Mouse (Mus musculus): Measurements from ENCODE around the gene Ccl17. TPM values are rescaled to one million over a fixed set of nuclear protein-coding genes. Genes with fewer than 3 reads are reported as not detected.

Gene Ccl17
- polyA plus RNA-seq, 1 experiment from 2014 or later, result not detected

Other genes starting within 250 kb of the Ccl17 start
- gene Rspry1, start 208.5 kb upstream of the Ccl17 start, polyA plus RNA-seq (2018), result 18.0 to 19.1 TPM (median 18.7 TPM) in 3 replicates
- gene Fam192a, start 208.5 kb upstream of the Ccl17 start, polyA plus RNA-seq (2018), result 34.2 to 149 TPM (median 39.7 TPM) in 3 replicates
- 25.2 to 117 TPM (median 41.6 TPM) in 3 replicates for gene Arl2bp, start 143.9 kb upstream of the Ccl17 start, polyA plus RNA-seq (2018)
- not detected in 3 replicates for gene Pllp, start 114.2 kb upstream of the Ccl17 start, polyA plus RNA-seq (2018)
- 0.78 to 3.7 TPM (median 0.89 TPM) in 3 replicates for gene Ccl22, start 64.9 kb upstream of the Ccl17 start, polyA plus RNA-seq (2018)
- 0.32 to 0.77 TPM (median 0.51 TPM) in 3 replicates for gene Cx3cl1, start 38.4 kb upstream of the Ccl17 start, polyA plus RNA-seq (2018)
- 15.7 to 29.9 TPM (median 26.3 TPM) in 3 replicates for gene Coq9, start 27.9 kb downstream of the Ccl17 start, polyA plus RNA-seq (2018)
- 10.8 to 28.7 TPM (median 20.3 TPM) in 3 replicates for gene Ciapin1, start 27.9 kb downstream of the Ccl17 start, polyA plus RNA-seq (2018)
- gene Polr2c, start 47.0 kb downstream of the Ccl17 start, polyA plus RNA-seq (2018), result 23.3 to 33.5 TPM (median 24.0 TPM) in 3 replicates
- gene Dok4, start 65.9 kb downstream of the Ccl17 start, polyA plus RNA-seq (2018), result 1.9 to 2.3 TPM (median 2.0 TPM) in 3 replicates
- gene Ccdc102a, start 107.6 kb downstream of the Ccl17 start, polyA plus RNA-seq (2018), result 0.06 to 0.21 TPM in 2 of 3 replicates, not detected in the other
- gene Adgrg5, start 113.2 kb downstream of the Ccl17 start, polyA plus RNA-seq (2018), result 0.06 TPM in 1 of 3 replicates, not detected in the others
- gene Adgrg1, start 164.3 kb downstream of the Ccl17 start, polyA plus RNA-seq (2018), result 0.36 to 1.5 TPM (median 1.3 TPM) in 3 replicates
- gene Adgrg3, start 207.2 kb downstream of the Ccl17 start, polyA plus RNA-seq (2018), result 0.44 to 1.8 TPM (median 1.5 TPM) in 3 replicates
- not detected in 3 replicates for gene Drc7, start 244.7 kb downstream of the Ccl17 start, polyA plus RNA-seq (2018)